Mouse (Mus musculus) G1E (cell line): Measurements from ENCODE around the gene Tpp1.

Source experiments
- CTCF ChIP-seq: IDR thresholded peaks from 2 replicates; pipeline ENCODE4 v1.5.1; 2012; ENCODE audit warnings: low read depth, low read length, inconsistent platforms, mixed read lengths
- POLR2AphosphoS5 ChIP-seq: IDR thresholded peaks from 2 replicates; pipeline ENCODE4 v1.6.1; 2012; ENCODE audit warnings: low read depth, low read length, inconsistent platforms; ENCODE audit not compliant: insufficient replicate concordance
- TAL1 ChIP-seq: conservative IDR thresholded peaks from 2 replicates; pipeline ENCODE4 v1.6.1; 2012; ENCODE audit warnings: low read depth, low read length, inconsistent platforms, mixed read lengths

GRCm38 (mm10) chr7:105726980-105727325, 25.1 kb downstream of the Tpp1 start:
- no peak for TF ChIP-seq TAL1
- no peak for TF ChIP-seq CTCF
- TF ChIP-seq POLR2AphosphoS5, result no peak
